Mouse (Mus musculus) forebrain, embryonic 10.5 days (tissue): Measurements from ENCODE around the gene Ryr3. TPM values are rescaled to one million over a fixed set of nuclear protein-coding genes. Genes with fewer than 3 reads are reported as not detected.

Experiments
- DNase-seq: peaks from one replicate; pipeline ENCODE4 v3.0.0-alpha.2; 2017; ENCODE audit warnings: low spot score; ENCODE audit errors: extremely low spot score
- H3K27ac ChIP-seq: fragments of 300-500 bp; sonication (generic); 2 replicates; pipeline ENCODE4 v1.5.1; 2016; ENCODE audit warnings: mild to moderate bottlenecking
- H3K27me3 ChIP-seq: fragments of 300-500 bp; sonication (generic); 2 replicates; pipeline ENCODE4 v1.6.1; 2016; ENCODE audit warnings: mild to moderate bottlenecking; ENCODE audit not compliant: poor library complexity, severe bottlenecking
- H3K36me3 ChIP-seq: fragments of 300-500 bp; sonication (generic); replicated peaks from 2 replicates; pipeline ENCODE4 v1.6.1; 2016; ENCODE audit warnings: mild to moderate bottlenecking, moderate library complexity
- H3K4me1 ChIP-seq: fragments of 300-500 bp; sonication (generic); 2 replicates; pipeline ENCODE4 v1.6.1; 2016
- H3K4me3 ChIP-seq: fragments of 300-500 bp; sonication (generic); 2 replicates; pipeline ENCODE4 v1.5.1; 2016; ENCODE audit warnings: mild to moderate bottlenecking, moderate library complexity
- H3K9me3 ChIP-seq: fragments of 300-500 bp; sonication (generic); 2 replicates; pipeline ENCODE4 v1.6.1; 2016; ENCODE audit warnings: mild to moderate bottlenecking, moderate library complexity
- WGBS: fragments of 180-500 bp; shearing (Covaris S2); methylation state at CpG from one replicate; pipeline ENCODE4 v1.1.7; 2016; 5-methylcytosine and 5-hydroxymethylcytosine counted together
- microRNA-seq: library from miRNA; unstranded; fragments of <30 nt; microRNA quantifications from one replicate; pipeline ENCODE4, GENCODE M21; 2017
- polyA plus RNA-seq: library from polyadenylated mRNA; unstranded; fragments of >200 nt; fragmentation: Nextera tagmentation; extraction: Ambion mirVana; gene quantifications from 2 replicates; pipeline ENCODE4 v1.2.1, GENCODE M21; 2016

Gene Ryr3
- polyA plus RNA-seq, 1 experiment from 2014 or later, result 0.47 TPM

DNA sequence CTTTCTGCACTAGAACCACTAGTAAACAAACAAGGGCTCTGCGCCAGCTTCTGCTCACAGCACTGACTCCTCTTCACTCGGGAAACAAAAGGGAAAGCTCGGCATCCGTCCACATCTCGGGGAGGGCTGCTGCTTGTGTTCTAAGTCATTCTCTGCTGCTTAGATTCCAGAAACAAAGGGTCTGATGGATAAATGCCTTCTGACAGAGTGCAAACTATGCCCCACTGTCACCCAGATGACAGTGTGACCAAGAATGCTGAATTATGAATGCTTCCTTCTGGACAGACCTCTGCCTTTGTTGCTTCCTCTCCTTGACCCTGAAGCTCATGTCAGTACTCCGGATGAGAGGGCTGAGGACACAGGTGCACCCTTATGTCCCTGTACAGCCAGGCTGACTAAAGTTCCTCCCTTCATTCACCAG is 625.4 kb downstream of the Ryr3 start:
- H3K4me1 ChIP-seq, result no peaks in the 10 kb centered on the region
- H3K27ac ChIP-seq, result no peak overlapping the region
- 63% methylated on average over 6 of the region's 6 CpGs for WGBS
- no peaks in the 10 kb centered on the region for H3K36me3 ChIP-seq
- no peak for DNase-seq
- no peaks in the 10 kb centered on the region for H3K27me3 ChIP-seq
- H3K9me3 ChIP-seq, result no peaks in the 10 kb centered on the region
- no peak overlapping the region for H3K4me3 ChIP-seq

DNA sequence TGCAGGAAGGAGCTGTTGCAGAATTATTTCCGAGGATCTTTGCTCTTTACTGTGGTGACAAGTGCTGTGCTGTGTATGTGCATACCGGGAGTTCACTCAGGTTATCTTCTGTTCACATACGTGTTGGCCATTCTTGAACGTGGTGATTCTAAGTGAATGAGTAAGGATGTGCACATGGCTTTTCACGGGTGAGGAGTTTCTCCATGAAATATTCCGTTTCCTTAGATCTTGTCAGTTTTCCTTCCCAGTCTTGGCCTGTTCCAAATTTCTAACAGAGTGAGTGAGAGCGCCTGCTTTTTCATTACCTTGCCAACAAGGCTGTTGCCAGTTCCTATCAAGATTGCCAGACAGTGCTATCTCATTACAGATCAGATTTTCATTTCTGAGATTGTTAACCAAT is 625.9 kb downstream of the Ryr3 start:
- H3K9me3 ChIP-seq, result no peaks in the 10 kb centered on the region
- H3K27ac ChIP-seq, result no peak overlapping the region
- H3K4me3 ChIP-seq, result no peak overlapping the region
- DNase-seq, result no peak
- WGBS, result 93% methylated on average over 7 of the region's 7 CpGs
- H3K27me3 ChIP-seq, result no peaks in the 10 kb centered on the region
- no peaks in the 10 kb centered on the region for H3K36me3 ChIP-seq
- no peaks in the 10 kb centered on the region for H3K4me1 ChIP-seq

Small RNA genes within 50 kb of the gene (microRNA-seq; reads per million reads assigned to microRNA genes)
- gene Gm44374, result not detected

Other genes starting within 250 kb of the Ryr3 start
- gene Tmco5b, start 68.6 kb upstream of the Ryr3 start, polyA plus RNA-seq, result not detected in 2 replicates
- gene Fmn1, start 110.6 kb upstream of the Ryr3 start, polyA plus RNA-seq, result 0.58 and 0.62 TPM in 2 replicates